Mouse (Mus musculus) gastrocnemius, adult 2 months (tissue): ENCODE data around the gene D11Wsu47e. TPM values are rescaled to one million over a fixed set of nuclear protein-coding genes. Genes with fewer than 3 reads are reported as not detected.
A peak's percentile ranks its signal among the peaks of the same experiment; 100 is the strongest.

Experiments used
- DNase-seq: peaks from one replicate; pipeline ENCODE4 v3.0.0; 2022
- H3K27ac ChIP-seq: fragments of 200-600 bp; 2 replicates; pipeline ENCODE4 v1.8.1; 2022; ENCODE audit warnings: mild to moderate bottlenecking
- H3K4me3 ChIP-seq: fragments of 200-600 bp; 2 replicates; pipeline ENCODE4 v1.8.1; 2022; ENCODE audit warnings: mild to moderate bottlenecking, moderate library complexity
- CTCF ChIP-seq: fragments of 200-600 bp; IDR thresholded peaks from 2 replicates; pipeline ENCODE4 v1.8.1; 2022; ENCODE audit warnings: antibody characterized with exemption, mild to moderate bottlenecking, moderate library complexity
- intact Hi-C: fragments of 180-260 bp; cut with DNase I; formaldehyde crosslinking; loops from one replicate; pipeline ENCODE4 v1.15.1; 2025
- total RNA-seq, 2 experiments: library from RNA; stranded (reverse); gene quantifications; 2 replicates each; pipeline ENCODE4 v1.2.3; 2021

The D11Wsu47e gene
- total RNA-seq, 2 experiments from 2014 or later: 4.5 to 6.3 TPM

GRCm38 (mm10) chr11:113733631-113734364, 49.6 kb downstream of the D11Wsu47e start:
- no peak for TF ChIP-seq CTCF
- peak overlapping the region; percentile 71 for H3K27ac ChIP-seq
- intact Hi-C loops: no loop called here
- DNase-seq: peak; percentile 56
- peak overlapping the region; percentile 11; the same call in 1 of the 2 replicates for H3K4me3 ChIP-seq

GRCm38 (mm10) chr11:113735151-113735550, 50.9 kb downstream of the D11Wsu47e start:
- H3K27ac ChIP-seq: peak overlapping the region; percentile 53
- intact Hi-C loops: no loop called here
- TF ChIP-seq CTCF: no peak
- H3K4me3 ChIP-seq: no peak overlapping the region
- DNase-seq: no peak

- TF ChIP-seq CTCF: no peak
- Histone ChIP-seq H3K27ac (peak overlapping the region; percentile 50), H3K4me3 (no peak overlapping the region)
- intact Hi-C loops: no loop called here
- no peak for DNase-seq
Observed at GRCm38 (mm10) chr11:113736848-113737552, 52.8 kb downstream of the D11Wsu47e start.

GRCm38 (mm10) chr11:113737553-113737854, 53.3 kb downstream of the D11Wsu47e start:
- no peak overlapping the region for H3K4me3 ChIP-seq
- TF ChIP-seq CTCF: no peak
- intact Hi-C loops: no loop called here
- DNase-seq: no peak
- H3K27ac ChIP-seq: peak overlapping the region; percentile 50

GRCm38 (mm10) chr11:113737912-113738311, 53.7 kb downstream of the D11Wsu47e start:
- H3K27ac ChIP-seq: peak overlapping the region; percentile 50
- intact Hi-C loops: no loop called here
- H3K4me3 ChIP-seq: no peak overlapping the region
- TF ChIP-seq CTCF: no peak
- DNase-seq: no peak

GRCm38 (mm10) chr11:113739213-113739612, 55.0 kb downstream of the D11Wsu47e start:
- Histone ChIP-seq H3K4me3 (no peak overlapping the region), H3K27ac (peak overlapping the region; percentile 62)
- TF ChIP-seq CTCF: no peak
- intact Hi-C loops: no loop called here
- DNase-seq: peak; percentile 54

- TF ChIP-seq CTCF: no peak
- Histone ChIP-seq H3K27ac (peak overlapping the region; percentile 62), H3K4me3 (no peak overlapping the region)
- no peak for DNase-seq
- intact Hi-C loops: no loop called here
Observed at GRCm38 (mm10) chr11:113740100-113740499, 55.9 kb downstream of the D11Wsu47e start.

GRCm38 (mm10) chr11:113742998-113743397, 58.8 kb downstream of the D11Wsu47e start:
- DNase-seq: no peak
- peak; percentile 33 for TF ChIP-seq CTCF
- intact Hi-C loops: no loop called here
- H3K27ac ChIP-seq: no peak overlapping the region
- H3K4me3 ChIP-seq: no peak overlapping the region

Other genes with a start within 250 kb of the D11Wsu47e start
- gene Sstr2, start 65.1 kb upstream of the D11Wsu47e start, total RNA-seq: not detected
- 10 to 100 TPM; 18.5 to 19.1 TPM for gene Cog1, start 35.2 kb upstream of the D11Wsu47e start, total RNA-seq
- gene Slc39a11, start 34.3 kb upstream of the D11Wsu47e start, total RNA-seq: 1 to 10 TPM; 1.8 to 3.0 TPM
- gene Fam104a, start 257 bp upstream of the D11Wsu47e start, total RNA-seq: 10 to 100 TPM; 29.0 to 33.0 TPM
- not detected for gene Cpsf4l, start 25.6 kb downstream of the D11Wsu47e start, total RNA-seq
- 1 to 10 TPM; 5.2 to 9.1 TPM for gene Cdc42ep4, start 67.5 kb downstream of the D11Wsu47e start, total RNA-seq